Mouse (Mus musculus): ENCODE measurements around the gene Ptpn3. TPM values are rescaled to one million over a fixed set of nuclear protein-coding genes. Genes with fewer than 3 reads are reported as not detected.

Ptpn3 gene
- total RNA-seq, 2 experiments from 2014 or later, result 68.4 to 77.7 TPM

DNA sequence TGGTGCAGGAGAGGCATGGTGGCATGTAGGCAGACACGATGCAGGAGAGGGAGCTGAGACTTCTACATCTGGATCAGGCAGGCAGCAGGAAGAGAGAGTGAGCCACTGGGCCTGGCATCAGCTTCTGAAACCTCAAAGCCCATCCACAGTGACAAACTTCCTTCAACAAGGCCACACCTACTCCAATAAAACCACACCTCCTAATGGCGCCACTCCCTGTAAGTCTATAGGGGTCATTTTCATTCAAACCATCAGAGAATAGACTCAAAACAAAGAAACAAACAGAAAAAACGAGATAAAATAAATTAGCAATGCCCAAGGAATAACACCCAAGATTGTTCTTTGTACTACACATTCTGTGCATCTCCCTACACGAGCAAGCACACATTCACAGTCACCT is 122.8 kb downstream of the Ptpn3 start:
- no peak for DNase-seq (ENCODE audit: extremely low spot score in 1 of 2, low spot score in 2 of 2)
- intact Hi-C loops (cut with DNase I), result no loop called here
- Histone ChIP-seq H3K27ac (no peak overlapping the region), H3K4me3 (no peak overlapping the region)
- TF ChIP-seq CTCF (IDR thresholded peaks at IDR 0.05), result no peak

DNA sequence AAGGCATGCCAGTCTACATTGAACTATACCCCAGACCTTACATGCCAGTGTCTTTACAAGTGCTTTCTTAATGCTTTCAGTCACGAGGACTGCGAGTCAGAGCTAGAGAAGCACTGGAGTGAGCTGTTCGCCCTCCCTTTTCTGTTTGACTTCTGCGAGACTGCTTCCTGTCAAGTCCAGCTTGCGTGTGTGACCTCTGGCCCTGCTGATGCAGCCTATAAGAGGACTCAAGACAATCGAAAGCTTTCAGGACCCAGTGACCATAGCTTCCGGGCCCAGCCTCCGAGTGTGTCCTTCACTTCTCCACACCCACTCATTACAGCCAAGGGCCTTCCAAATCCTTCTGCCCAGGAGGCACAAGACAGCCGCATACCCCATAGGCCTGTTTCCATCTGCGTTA is 126.3 kb downstream of the Ptpn3 start:
- TF ChIP-seq CTCF (IDR thresholded peaks at IDR 0.05), result no peak
- DNase-seq (ENCODE audit: extremely low spot score in 1 of 2, low spot score in 2 of 2), result no peak
- Histone ChIP-seq H3K4me3 (no peak overlapping the region), H3K27ac (no peak overlapping the region)
- intact Hi-C loops (cut with DNase I), result no loop called here

DNA sequence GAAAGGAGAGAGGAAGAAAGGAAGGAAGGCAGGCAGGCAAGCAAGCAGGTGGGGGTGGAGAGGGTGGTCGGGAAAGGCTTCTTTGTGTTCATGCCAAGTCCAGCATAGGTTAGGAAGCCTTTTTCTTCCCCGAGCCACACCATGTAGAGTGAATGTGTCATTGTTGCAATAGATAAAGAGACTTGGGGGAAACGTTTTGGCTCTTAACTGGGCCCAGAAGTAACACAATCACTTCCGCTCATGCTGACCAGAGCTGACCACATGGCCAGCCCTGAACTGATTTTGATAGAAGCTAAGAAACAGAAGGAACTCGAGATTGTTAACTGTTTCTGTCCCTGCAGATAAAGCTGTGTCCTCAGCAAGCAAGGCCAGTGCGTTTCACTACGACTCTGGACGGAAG is 128.8 kb downstream of the Ptpn3 start:
- Histone ChIP-seq H3K4me3 (no peak overlapping the region), H3K27ac (no peak overlapping the region)
- intact Hi-C loops (cut with DNase I), result no loop called here
- no peak for DNase-seq (ENCODE audit: extremely low spot score in 1 of 2, low spot score in 2 of 2)
- TF ChIP-seq CTCF (IDR thresholded peaks at IDR 0.05), result no peak

DNA sequence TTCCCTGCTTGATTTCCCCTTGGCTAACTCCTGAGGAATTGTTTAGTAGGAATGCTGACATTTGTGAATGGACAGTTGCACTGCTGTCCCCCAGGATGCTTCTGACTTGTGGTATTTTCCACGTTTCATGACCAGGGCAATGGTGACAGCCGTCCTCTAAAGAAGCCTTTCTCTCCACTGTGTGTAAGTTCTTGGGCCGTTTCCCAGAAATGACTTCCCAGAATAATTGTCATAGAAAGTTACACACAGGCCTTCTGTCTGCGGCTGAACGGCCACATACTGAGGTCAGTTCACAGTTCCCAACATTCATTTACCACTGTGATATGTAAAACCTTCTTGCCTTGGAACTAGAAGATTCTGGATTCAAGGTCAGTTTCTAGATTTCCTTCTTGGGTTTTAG is 129.8 kb downstream of the Ptpn3 start:
- no peak overlapping the region; the same call in 1 of the 2 replicates for H3K27ac ChIP-seq
- no peak overlapping the region for H3K4me3 ChIP-seq
- no peak for DNase-seq (ENCODE audit: extremely low spot score in 1 of 2, low spot score in 2 of 2)
- intact Hi-C loops (cut with DNase I), result no loop called here
- TF ChIP-seq CTCF (IDR thresholded peaks at IDR 0.05), result no peak

DNA sequence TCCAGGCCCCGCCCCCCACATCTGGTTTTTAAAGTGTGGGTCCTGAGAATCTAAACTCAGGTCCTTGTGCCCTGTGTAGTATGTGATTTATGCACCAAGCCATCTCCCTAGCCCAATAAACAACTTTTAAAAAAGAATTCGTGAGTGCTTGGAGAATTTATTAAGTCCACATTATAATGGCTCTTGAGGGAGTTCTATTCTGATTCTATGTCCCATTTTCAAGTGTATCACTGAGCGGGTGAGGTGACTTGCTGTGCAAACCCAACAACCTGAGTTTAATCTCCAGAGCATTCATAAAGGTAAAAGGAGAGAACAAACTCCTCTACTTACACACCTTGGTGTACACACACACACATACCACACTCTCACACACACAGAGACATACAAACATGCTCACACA is 133.0 kb downstream of the Ptpn3 start:
- no peak for TF ChIP-seq CTCF (IDR thresholded peaks at IDR 0.05)
- no peak for DNase-seq (ENCODE audit: extremely low spot score in 1 of 2, low spot score in 2 of 2)
- intact Hi-C loops (cut with DNase I), result no loop called here
- H3K27ac ChIP-seq, result no peak overlapping the region
- no peak overlapping the region for H3K4me3 ChIP-seq

DNA sequence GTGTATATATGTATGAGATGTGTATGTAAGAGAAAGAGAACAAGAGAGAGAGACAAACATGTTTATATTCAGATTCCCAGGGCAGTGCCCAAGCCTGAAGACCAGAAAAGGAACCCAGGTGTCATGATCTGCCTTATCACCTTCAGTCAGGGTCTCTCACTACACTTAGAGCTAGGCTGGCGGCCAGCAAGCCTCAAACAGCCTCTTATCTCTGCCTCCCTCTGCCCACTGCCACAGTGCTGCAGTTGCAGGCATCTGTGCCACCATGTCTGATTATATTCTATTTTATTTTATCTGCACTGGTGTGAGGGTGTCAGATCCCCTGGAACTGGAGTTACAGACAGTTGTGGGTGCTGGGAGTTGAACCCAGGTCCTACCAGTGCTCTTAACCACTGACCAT is 133.4 kb downstream of the Ptpn3 start:
- intact Hi-C loops (cut with DNase I), result no loop called here

DNA sequence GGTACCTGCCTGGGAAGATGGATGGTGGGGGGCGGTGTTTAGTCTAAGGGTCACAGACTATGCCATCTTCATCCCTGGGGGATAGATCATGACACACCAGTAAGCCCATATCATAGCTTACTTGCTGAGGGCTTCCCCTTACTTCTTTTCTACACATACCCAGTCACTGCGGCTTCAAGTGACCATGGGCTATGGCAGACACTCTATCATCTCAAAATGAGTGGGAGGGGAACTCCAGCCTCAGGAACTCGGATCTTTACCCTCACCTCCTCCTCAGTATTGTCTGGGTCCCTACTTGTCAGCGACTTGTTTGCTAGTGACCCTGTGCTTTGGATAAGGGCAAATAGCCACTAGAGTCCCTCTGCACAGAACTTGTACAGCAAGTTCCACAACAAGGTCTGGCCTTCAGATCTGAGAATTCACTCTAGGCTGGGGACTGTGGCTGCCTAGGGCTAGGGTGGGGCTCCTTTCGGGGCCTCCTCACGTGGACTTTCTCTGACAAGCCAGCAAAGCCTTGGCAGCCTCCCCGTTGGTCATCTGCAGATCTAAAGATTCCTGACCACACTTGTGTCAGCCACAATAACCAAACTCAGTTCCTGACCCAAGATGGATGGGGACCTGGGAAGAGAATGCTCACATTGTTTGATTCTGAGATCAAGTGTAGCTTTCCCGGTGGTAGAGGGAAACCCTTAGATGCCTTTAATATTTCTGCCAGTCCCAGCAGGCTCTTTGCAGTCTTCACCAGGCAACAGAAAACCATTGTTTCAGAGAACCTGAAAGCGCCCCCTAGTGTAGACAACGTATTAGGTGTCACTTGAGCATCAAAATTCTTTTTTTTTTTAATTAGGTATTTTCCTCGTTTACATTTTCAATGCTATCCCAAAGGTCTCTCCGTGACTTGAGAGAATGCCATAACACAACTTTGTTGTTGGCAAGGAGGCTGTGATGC is 134.4 kb downstream of the Ptpn3 start:
- no peak overlapping the region for H3K27ac ChIP-seq
- intact Hi-C loops (cut with DNase I), result no loop called here

More for the DNA sequence above, 133.4 kb downstream of the Ptpn3 start:
- Histone ChIP-seq H3K4me3 (no peak overlapping the region), H3K27ac (no peak overlapping the region)
- TF ChIP-seq CTCF (IDR thresholded peaks at IDR 0.05), result no peak
- DNase-seq (ENCODE audit: extremely low spot score in 1 of 2, low spot score in 2 of 2), result no peak

DNA sequence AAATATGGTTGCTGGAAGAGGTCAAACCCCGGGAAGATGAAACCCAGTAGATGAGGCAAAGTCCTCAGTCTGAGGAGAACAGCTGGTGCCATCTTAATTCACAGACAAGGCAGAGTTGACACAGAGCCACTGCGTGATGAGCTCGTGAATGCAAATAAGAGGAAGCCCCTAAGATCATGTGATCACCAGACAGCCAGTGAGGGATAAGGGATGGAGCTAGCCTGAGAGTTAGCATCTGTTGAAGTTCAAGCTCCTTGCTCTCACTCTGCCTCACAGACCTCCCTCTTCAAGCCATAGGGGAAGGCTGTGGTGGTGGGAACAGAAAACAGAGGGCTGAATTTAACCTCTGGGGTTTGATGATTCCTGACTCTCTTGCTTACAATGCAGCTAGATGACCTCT is 136.0 kb downstream of the Ptpn3 start:
- no peak overlapping the region for H3K27ac ChIP-seq

More for the DNA sequence above, 134.4 kb downstream of the Ptpn3 start:
- TF ChIP-seq CTCF (IDR thresholded peaks at IDR 0.05), result peak; percentile 50
- H3K4me3 ChIP-seq, result no peak overlapping the region
- no peak for DNase-seq (ENCODE audit: extremely low spot score in 1 of 2, low spot score in 2 of 2)

DNA sequence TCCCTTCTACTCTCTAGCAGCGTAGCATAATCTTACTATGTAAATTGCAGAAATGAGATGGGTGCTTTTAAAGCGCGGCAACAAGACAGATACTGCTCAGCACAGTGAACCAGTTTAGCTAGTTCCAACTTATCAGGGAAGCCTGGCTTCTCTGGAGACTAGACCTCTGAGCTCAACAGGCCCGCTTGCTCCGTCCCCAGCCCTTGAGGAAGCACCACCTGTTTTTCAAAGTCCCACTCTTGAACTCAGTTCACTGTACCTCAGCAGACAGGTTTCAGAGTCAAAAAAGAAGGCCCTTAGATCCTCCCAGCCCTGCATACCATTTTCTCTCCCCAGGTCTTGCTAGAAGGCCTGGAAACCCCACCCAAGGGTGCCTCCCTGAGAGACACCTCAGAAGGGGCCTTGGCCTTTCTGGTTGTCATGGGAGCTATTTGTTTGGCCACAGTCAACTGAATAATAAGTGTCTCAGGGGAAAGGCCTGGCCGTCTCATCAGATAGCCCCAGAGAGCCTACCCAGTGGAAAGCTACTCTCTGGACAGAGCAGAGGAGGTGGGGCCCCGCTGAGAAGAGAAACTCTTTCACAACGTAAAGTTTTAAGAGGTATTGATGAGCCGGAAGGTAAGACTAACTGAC is 136.9 kb downstream of the Ptpn3 start:
- H3K27ac ChIP-seq, result no peak overlapping the region
- DNase-seq (ENCODE audit: extremely low spot score in 1 of 2, low spot score in 2 of 2), result no peak
- H3K4me3 ChIP-seq, result no peak overlapping the region
- TF ChIP-seq CTCF (IDR thresholded peaks at IDR 0.05), result no peak
- intact Hi-C loops (cut with DNase I), result no loop called here

More for the DNA sequence above, 136.0 kb downstream of the Ptpn3 start:
- H3K4me3 ChIP-seq, result no peak overlapping the region
- no peak for DNase-seq (ENCODE audit: extremely low spot score in 1 of 2, low spot score in 2 of 2)
- TF ChIP-seq CTCF (IDR thresholded peaks at IDR 0.05), result no peak
- intact Hi-C loops (cut with DNase I), result no loop called here

DNA sequence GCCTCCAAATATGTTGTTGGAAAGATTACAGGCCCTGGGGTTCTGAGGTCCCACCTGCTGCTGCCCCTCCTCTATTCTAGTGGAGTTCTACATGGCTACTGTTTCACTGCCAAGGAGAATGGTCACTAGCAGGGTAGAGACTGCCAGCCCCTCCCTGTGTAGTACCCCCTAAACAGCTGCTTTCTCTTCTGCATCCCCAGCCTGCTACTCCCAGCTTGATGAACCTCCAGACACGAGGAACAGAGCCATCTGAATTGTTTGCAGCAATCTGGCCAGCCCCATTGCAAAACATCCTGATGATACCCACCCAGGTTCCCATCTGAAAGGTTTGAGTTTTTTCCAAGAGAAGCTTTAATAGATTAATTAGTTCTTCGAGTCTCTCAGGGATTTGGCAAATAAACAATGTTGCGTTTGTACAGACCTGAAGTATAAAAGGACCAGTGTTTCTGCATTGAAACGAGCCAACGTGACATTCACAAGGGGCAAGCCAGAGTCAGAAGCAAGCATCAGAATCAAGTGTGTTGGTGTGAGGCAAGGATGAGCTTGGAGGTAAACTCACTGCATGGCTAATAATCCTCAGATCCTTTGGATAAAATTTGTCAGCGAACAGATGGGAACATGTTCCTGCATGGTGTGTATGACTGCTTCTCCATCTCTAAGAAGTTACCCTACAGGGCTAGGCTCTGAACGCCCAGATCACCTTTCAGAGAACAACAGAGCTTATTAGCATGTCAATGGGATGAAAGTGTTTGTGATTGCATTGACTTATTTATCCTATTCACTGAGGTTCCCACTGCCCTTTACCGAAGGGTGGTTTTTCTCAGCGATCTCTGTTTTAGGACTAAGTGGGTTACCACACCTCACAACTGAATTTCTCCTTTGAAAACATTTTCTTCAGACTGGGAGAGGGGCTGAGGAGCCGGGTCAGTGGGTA is 138.6 kb downstream of the Ptpn3 start:
- H3K4me3 ChIP-seq, result no peak overlapping the region
- intact Hi-C loops (cut with DNase I), result no loop called here
- TF ChIP-seq CTCF (IDR thresholded peaks at IDR 0.05), result no peak
- no peak for DNase-seq (ENCODE audit: extremely low spot score in 1 of 2, low spot score in 2 of 2)
- no peak overlapping the region; the same call in 1 of the 2 replicates for H3K27ac ChIP-seq

DNA sequence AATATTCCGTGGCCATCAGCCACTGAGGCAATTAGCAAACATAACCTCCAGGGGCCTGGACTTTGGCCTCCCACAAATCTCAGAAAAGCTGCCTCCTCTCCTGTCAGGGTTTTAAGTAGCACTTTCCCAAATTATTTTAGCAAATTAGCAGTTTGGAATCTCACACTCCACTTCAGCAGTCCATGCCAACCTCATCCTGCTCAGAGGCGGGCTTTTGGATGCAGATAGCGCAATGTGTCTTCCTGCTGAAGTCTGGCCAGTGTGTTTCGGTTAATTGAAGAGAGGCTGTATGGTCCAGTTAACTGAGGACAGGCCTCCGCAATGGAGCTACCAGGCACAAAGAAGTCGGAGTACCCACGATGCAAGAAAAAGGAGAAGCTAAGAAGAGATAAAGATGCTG is 141.1 kb downstream of the Ptpn3 start:
- intact Hi-C loops (cut with DNase I), result no loop called here
- Histone ChIP-seq H3K4me3 (no peak overlapping the region), H3K27ac (no peak overlapping the region)
- DNase-seq (ENCODE audit: extremely low spot score in 1 of 2, low spot score in 2 of 2), result no peak
- TF ChIP-seq CTCF (IDR thresholded peaks at IDR 0.05), result no peak
